Comparison of ENCODE assay signal across 13 mouse cellular contexts in the genomic region with DNA sequence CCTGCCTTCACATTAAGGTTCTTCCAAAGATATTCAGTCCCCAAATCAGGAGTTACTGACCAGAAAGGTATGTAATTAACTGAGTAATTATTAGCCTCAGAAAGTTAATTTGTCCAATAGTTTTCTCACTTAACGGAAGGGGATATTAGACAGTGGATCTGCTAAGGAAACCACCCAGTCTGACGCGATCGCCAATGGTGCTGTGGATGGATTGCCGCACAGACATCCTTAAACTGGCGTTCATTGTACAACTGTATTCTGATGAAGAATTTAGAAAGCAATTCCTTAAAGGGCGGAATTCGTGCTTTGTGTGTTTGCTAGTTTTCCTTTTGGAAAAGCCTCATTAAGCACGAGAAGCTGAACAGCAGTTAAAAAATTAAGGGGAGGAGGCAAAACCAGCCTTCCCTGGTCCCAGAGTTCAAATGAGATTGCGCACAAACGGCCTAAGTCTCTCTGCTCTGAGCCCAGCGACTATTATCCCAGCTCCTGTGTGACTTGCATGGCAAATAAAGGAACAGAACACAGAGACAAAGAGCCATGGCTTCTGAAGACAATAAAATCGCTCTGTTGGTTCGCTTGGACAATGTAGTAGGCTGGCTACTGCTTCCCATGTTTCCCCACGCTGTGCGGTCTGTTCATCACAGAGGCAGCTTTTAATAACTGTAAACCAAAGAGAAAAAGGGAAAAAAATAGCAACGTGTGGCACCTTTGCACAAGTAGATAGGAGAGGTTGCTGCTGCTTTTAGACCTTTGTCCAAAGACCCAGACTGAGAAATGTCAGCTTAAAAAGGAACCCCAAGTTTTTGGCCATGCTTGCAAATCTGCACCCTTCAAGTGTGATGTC.
DNase-seq lines count a peak whose midpoint lies in the region; ATAC-seq lines count a peak whose summit lies in the region.
"Had no signal": no experiment of that assay in that cellular context is flagged by ENCODE, and none has a peak within 500 bp of the region (broad histone marks: within the 10 kb centered on the region; RNA-seq: fewer than 3 reads in every experiment).

No protein-coding gene starts in this region.

- 14% methylated on average over 17 of the region's 17 CpGs for WGBS in forebrain, embryonic 16.5 days

- no peak overlapping the region for H3K27ac ChIP-seq in forebrain, embryonic 16.5 days (ENCODE audit: low read length)
- H3K27ac ChIP-seq: heart, embryonic 13.5 days; limb, embryonic 12.5 days; stomach, embryonic 15.5 days had no signal

- peak; percentile 5 for DNase-seq in cerebellum, adult 9-10 months
- DNase-seq in cerebellum, adult 8-10 months = no peak
- DNase-seq in brain, embryonic 18.5 days (ENCODE audit: low read depth, low spot score) = peak; percentile 40
- peak; percentile 32 for DNase-seq in mesoderm, embryonic 11.5 days (ENCODE audit: low read depth, low spot score)
- DNase-seq in thymus, postnatal 25 days = no peak
- DNase-seq in heart, adult 9 months (ENCODE audit: low spot score in 2 of 2) = no peak
- DNase-seq: adrenal gland, postnatal 14 days; kidney, adult 9 months had no signal

- H3K9me3 ChIP-seq in forebrain, embryonic 16.5 days (ENCODE audit: control insufficient read depth, low read length) = no peaks in the 10 kb centered on the region
- H3K9me3 ChIP-seq: heart, embryonic 13.5 days; limb, embryonic 12.5 days; stomach, embryonic 15.5 days had no signal

- peak; percentile 92 for ATAC-seq in forebrain, embryonic 16.5 days
- no peak for ATAC-seq in activated CD4-positive, CD25-positive, alpha-beta regulatory T cell, adult 4 months

- H3K4me2 ChIP-seq in forebrain, embryonic 16.5 days (ENCODE audit: low read length) = peak overlapping the region; percentile 4; the same call in 1 of the 2 replicates
- H3K4me2 ChIP-seq: heart, embryonic 13.5 days; limb, embryonic 12.5 days; stomach, embryonic 15.5 days had no signal

- H3K9ac ChIP-seq in forebrain, embryonic 16.5 days (replicated peaks; ENCODE audit: low read depth, low read length) = 0 out of 2 replicates have a peak overlapping the region, but pooled peaks have one; percentile 37
- H3K9ac ChIP-seq: heart, embryonic 13.5 days; limb, embryonic 12.5 days; stomach, embryonic 15.5 days had no signal

- peaks cover 10% of the 10 kb centered on the region; the same call in 1 of the 2 replicates for H3K4me1 ChIP-seq in forebrain, embryonic 16.5 days (replicated peaks; ENCODE audit: control insufficient read depth, insufficient read depth, low read length)
- H3K4me1 ChIP-seq: limb, embryonic 12.5 days; stomach, embryonic 15.5 days had no signal

- H3K27me3 ChIP-seq in forebrain, embryonic 16.5 days (replicated peaks; ENCODE audit: control insufficient read depth, insufficient read depth, low read length) = no peaks in the 10 kb centered on the region
- H3K27me3 ChIP-seq: heart, embryonic 13.5 days; limb, embryonic 12.5 days; stomach, embryonic 15.5 days had no signal

- H3K4me3 ChIP-seq in forebrain, embryonic 16.5 days (replicated peaks; ENCODE audit: low read length) = no peak overlapping the region
- H3K4me3 ChIP-seq: heart, embryonic 13.5 days; limb, embryonic 12.5 days; stomach, embryonic 15.5 days had no signal

- H3K36me3 ChIP-seq in forebrain, embryonic 16.5 days (ENCODE audit: control insufficient read depth, insufficient read depth) = no peaks in the 10 kb centered on the region
- H3K36me3 ChIP-seq: heart, embryonic 13.5 days; limb, embryonic 12.5 days; stomach, embryonic 15.5 days had no signal

Comparison
In these comparisons a context has a peak if more than half of its experiments do, and no peak if none do; other contexts are left out.
1. DNase-seq: peak in cerebellum, adult 9-10 months (single experiment), brain, embryonic 18.5 days (single experiment) and mesoderm, embryonic 11.5 days (single experiment); none in cerebellum, adult 8-10 months (single experiment), thymus, postnatal 25 days (single experiment) and heart, adult 9 months (0 of 2).